Mouse (Mus musculus) C2C12 (cell line): ENCODE measurements at regions not wholly inside any gene's neighbourhood (a gene's known extent, or its start where the extent isn't known, plus 50 kb on each side); places are given as distances from the start of the nearest gene placed in this dataset.

Source experiments
- CTCF ChIP-seq: IDR thresholded peaks from one replicate; pipeline ENCODE4 v1.5.1; 2011; ENCODE audit not compliant: control insufficient read depth, insufficient read depth, insufficient read length
- MAX ChIP-seq: IDR thresholded peaks from one replicate; pipeline ENCODE4 v1.6.1; 2011; ENCODE audit warnings: mild to moderate bottlenecking, control low read depth
- MYOD1 ChIP-seq: IDR thresholded peaks from one replicate; pipeline ENCODE4 v1.6.1; 2011; ENCODE audit warnings: low read depth; ENCODE audit not compliant: control insufficient read depth, insufficient read length
- USF1 ChIP-seq: IDR thresholded peaks from one replicate; pipeline ENCODE4 v1.6.1; 2011; ENCODE audit warnings: low read depth, mild to moderate bottlenecking, control low read depth, moderate library complexity

DNA sequence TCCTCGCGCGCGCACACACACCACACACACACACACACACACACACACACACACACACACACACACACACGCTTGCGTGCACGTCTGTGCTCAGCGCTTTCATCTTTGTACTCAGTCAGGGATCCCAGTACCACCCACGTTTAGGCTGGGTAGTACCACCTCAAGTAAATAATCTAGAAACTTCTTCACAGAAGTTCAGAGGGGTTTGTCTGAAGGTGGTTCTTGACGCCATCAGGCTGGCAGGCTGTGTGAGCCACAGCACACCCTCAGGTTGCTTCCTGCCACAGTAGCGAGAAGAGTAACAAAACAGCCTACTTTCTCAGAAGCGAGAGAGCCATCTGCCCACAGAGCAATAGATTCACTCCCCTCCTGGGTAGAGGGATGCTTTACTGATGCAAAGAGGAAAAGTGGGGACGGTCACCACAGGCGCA lies 120.7 kb downstream of the Rpl14 start:
- TF ChIP-seq MAX (no peak), CTCF (no peak), MYOD1 (no peak), USF1 (no peak)
